Mouse (Mus musculus) G1E (cell line): Measurements from ENCODE around the gene Ltb4r1.

ENCODE experiments used
- CTCF ChIP-seq: IDR thresholded peaks from 2 replicates; pipeline ENCODE4 v1.5.1; 2012; ENCODE audit warnings: low read depth, low read length, inconsistent platforms, mixed read lengths
- POLR2AphosphoS5 ChIP-seq: IDR thresholded peaks from 2 replicates; pipeline ENCODE4 v1.6.1; 2012; ENCODE audit warnings: low read depth, low read length, inconsistent platforms; ENCODE audit not compliant: insufficient replicate concordance

DNA sequence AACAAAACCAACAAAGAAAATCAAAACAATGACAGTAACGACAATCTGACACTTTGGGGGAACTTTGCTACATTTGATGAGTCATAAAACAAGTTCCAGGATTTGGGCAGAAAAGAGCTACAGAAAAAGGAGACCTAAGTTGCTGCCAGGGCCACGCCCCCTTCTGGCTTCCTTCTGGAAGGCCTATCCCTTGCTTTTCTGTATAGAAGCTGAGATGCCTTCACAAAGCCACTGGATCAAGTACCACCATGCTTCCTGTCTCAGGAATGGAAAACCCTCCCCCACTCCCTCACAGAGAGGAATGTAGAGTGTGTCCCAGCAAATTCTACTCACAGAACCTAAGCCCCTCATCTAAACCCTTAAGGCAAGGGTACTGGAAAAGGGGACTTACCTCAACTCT is 28.2 kb downstream of the Ltb4r1 start:
- TF ChIP-seq CTCF (no peak), POLR2AphosphoS5 (no peak)
